Mouse (Mus musculus) telencephalon, adult 2 months (tissue): ENCODE data around the gene Umodl1.

Source experiments
- DNase-seq: peaks from one replicate; pipeline ENCODE4 v3.0.0-alpha.2; 2011; ENCODE audit warnings: low read depth, low spot score

Gene Umodl1

DNA sequence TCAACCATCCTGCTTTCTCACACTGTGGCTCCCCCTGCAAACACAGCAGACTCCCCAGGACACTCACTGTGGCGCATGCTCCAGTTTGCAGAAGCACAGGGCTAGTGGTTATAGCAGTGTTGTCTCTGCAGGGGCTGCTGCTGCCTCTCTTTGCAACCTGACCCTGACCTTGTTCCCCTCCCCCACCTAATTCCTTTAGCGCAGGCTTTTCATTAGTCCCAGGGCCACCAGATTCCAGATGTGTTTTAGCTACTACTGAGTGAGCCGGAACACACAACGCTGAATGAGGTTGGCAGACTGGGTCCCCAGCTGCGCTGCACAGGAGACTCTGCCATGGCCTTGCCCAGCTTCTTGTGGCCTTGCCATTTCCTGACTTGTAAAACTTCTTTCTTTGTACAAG is 46.5 kb downstream of the Umodl1 start:
- DNase-seq, result no peak

DNA sequence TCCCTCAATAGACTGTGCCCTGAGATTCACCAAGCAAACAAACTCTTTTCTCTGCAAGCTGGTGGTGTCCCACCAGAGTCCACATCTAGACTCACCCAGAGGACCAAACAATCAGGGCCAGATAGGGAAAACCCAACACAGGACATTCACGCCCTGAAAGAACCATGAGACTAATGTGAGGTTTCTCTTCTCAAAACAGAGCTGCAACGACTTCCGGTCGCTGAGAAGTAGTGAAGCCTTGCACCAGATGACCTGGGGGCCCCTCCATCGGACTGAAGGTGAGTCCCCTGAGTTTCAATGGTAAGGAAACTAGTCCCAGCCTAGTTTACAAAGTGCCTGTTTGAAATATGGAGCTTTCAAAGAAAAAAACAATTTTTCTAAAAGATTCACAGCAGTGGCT is 48.2 kb downstream of the Umodl1 start:
- DNase-seq, result no peak

- no peak for DNase-seq
These were observed 50.8 kb downstream of the Umodl1 start for GRCm38 (mm10) chr17:31005284-31005683.

DNA sequence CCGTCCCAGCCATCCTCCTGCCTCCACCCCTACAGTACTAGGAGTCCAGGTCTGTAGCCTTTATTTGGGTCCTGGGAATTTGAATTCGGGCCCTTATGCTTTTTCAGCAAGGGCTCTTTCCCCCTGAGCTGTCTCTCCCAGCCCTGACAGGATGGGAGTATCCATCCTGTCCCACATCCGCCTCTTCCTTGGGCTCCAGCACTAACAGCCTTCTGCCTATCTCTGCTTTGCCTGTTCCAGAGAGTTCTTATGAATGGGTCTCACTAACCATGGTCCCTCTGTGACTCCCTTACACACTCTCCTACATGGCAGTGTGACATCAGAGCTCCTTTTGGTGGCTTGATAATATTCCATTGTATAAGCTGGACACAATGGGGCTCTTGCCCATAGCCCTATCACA is 52.9 kb downstream of the Umodl1 start:
- no peak for DNase-seq

DNA sequence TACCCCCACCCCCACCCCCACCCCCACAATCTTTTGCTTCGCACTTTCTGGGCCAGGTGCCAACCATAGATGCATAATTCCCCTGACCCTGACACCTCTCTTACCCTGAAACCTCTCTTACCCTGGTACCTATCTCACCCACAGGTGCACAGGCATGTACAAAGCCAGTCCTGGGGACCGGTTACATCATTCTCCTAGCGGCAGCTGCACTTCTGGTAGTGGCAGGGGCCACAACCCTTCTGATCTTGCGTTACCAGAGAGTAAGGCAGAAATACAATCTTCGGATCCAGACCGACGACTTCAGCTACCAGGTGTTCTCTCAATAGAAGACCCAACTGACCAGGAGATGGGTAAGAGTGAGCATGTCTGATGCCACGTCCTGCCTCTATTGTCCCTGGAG is 54.0 kb downstream of the Umodl1 start:
- DNase-seq, result no peak

DNA sequence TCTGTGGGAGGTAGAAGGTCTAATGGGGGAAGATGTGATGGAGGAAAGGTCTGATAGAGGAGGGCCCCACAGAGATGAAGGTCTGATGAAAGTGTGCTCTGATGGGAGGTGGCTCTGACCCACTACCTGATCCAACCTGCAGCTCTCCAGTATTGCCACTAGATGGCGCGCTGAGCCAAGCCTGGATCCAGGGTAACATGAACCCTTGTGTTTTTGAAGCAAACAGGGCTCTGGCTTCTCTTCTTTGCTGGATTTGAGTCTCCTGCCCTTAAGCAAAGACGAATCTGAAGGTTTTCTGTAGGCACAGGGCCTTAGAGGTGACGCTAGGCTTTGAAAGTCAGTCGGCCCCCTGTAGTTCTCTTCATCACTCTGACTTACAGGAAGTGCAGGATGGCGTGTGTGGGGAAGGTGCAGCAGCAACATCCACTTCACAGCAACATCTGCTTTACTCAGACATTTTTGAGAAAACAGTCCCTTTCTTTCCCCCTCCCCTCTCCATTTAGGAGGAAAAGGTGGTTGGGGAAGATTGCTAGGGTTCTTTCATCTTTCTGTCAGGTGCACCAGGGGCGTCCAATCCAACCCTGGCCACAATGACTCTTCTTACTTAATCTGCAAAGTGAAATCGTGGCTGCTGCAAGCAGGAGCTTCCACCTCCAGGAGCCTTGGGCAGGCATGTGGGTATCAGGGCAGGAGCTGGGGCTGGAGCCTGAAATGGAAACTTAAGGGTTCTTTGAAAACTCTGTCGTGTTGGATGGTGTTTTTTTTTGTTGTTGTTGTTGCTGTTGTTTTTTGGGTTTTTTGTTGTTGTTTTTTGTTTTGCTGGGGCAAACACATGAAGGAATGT is 57.3 kb downstream of the Umodl1 start:
- no peak for DNase-seq

DNA sequence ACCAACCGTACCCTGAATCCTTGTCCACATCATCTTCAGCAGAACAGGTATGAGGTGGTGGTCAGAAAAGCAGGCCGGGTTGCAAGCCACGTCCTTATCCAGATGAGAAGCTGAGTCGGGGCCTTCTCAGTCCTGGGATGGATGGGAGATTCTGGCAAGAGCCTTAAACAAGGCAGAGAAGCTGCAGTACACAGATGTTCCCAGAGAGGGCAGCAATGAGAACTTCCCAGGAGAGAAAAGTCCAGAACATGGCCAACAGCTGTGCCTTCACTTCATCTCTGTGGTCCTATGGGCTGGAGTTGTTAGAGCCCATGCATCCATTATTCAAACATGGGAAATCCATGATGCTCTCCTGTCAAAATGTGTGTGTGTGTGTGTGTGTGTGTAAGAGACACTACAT is 63.8 kb downstream of the Umodl1 start:
- DNase-seq, result no peak

- no peak for DNase-seq
These were observed 65.1 kb downstream of the Umodl1 start for GRCm38 (mm10) chr17:31019505-31019904.

DNA sequence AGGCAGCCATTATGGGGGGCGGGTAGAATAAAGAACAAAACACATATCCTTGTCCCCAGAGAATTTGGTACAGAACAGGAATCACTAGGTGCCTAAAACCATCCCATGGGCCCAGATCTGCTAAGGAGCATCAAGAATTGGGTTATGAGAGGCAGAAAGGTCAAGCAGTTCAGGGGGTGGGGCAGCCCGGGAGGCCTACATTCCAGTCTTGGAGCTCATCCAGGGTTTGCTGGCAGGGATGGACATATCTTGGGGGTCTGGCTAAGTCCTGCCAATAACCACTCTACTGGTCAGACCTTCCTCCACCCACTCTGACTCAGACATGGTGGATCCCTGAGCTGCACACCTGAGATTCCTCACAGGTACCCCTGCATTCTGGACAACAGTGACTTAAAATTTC is 65.6 kb downstream of the Umodl1 start:
- no peak for DNase-seq

- no peak for DNase-seq
These were observed 66.8 kb downstream of the Umodl1 start for GRCm38 (mm10) chr17:31021276-31021675.

DNA sequence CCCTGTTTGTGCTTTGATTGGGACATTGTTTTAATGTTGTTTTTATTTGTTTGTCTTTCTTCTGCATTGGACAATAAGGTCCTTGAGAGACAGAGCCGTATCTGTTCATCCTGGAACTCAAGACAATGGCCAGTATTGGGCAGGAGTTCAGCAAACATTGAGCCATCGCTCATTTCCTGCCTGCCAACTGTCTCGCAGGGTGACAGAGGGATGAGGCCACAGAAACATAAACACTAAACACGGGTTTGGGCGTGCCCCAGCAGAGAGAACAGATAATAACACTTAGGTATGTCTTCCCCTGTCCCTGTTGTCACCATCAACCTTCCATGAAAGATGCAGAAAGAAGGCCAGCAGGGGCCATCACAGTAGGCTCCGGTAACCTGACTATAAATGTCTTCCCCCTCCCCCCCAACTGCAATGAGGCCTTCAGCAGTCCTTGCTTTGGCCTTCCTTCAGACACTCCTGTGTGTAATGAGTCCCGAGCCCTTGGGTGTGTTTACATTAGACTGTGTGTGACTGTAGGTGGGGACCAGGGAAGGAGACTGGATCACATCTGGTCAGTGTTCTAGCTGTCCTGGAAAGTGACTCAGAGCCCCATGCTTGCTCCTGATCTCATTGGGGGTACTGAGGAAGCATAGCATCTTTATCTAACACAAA is 69.8 kb downstream of the Umodl1 start:
- DNase-seq, result no peak

DNA sequence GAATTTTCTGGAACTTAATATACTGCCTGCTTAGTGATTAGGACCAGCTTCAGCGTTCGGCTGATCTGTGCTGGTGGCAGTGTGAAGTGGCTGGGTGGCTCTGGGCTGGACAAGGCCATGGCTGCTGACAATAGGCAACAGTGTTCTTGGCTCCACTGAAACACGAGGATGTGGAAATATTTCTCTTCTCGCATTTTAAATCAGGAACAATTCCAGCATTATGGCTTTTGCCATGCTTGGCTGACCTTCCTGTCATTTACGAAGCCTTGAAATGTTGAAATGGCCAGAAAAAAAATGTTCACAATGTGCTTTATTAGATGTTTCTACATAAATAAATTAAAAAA is 70.3 kb downstream of the Umodl1 start:
- no peak for DNase-seq

DNA sequence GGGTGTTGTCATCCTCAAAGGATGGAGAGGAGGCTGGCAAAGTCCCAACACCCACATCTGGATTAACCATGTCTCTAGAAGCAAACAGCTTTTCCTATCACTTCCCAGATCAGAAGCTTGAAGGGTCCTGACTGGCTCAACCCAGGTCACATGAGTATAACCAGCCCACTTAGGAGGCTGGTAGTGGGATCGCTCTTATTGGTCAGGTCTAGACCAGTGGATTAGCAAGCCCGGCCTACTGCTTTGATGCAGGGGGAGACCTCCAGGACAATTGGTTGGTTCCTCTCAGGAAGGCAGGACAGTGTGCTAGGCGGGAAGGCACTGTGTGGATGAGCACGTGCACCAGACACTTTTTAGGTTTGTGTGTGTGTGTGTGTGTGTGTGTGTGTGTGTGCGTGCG is 72.5 kb downstream of the Umodl1 start:
- no peak for DNase-seq

GRCm38 (mm10) chr17:31027723-31028122 is 73.3 kb downstream of the Umodl1 start:
- peak; percentile 61 for DNase-seq

- DNase-seq, result no peak
These were observed 74.5 kb downstream of the Umodl1 start for GRCm38 (mm10) chr17:31028821-31029370.

DNA sequence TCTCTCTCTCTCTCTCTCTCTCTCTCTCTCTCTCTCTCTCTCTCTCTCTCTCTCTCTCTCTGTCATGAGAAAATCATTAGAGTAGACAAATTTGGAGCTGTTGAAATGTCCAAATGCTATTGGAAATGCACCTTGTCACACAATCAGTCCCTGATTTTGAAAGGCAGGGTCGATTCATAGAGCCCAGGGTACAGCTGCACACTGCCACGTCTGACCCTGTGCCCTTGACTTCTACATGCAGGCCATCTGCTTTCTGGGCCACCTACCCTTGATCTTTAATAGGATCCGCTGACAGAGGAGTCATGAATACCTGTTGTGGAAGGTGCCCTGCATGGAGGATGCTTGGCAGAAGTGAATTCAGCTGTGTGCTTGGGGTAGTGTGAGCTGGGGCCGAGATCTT is 75.0 kb downstream of the Umodl1 start:
- no peak for DNase-seq

DNA sequence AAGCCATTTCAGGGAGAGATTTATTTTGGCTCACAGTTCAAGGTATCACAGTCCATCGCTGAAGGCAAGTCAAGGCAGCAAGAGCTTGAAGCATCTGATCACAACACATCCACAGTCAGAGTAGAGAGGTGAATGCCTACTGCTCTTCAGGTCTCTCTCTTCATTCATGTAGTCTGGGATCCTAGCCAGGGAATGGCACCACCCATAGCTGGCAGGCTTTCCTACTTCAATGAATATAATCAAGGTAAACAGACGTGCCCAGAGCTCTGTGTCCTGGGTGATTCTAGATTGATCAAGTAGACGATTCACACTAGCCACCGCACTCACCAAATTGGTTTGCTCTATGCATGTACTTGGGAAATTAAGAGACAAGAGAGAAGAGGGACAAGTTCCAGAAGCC is 77.9 kb downstream of the Umodl1 start:
- DNase-seq, result no peak

DNA sequence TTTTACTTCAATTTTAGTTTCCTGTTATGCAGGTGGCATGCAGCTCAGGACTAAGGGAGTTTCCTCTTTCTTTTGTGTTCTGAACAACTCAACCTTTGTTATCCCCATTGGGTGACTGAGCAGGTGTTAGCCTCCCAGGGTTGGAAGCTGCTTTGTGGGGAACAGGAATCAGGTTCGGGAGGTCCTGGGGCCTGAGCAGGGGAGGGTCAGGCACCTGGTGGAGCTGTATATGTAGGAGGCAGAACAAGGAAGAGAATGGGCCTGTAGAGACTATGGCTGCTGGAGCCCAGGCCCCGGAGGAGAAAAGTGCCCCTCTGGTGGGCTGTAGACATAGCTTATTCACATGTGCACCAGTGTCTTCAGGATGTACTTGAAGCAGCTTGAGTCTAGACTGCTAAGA is 78.8 kb downstream of the Umodl1 start:
- DNase-seq, result no peak

- no peak for DNase-seq
These were observed 79.7 kb downstream of the Umodl1 start for GRCm38 (mm10) chr17:31034165-31034564.

DNA sequence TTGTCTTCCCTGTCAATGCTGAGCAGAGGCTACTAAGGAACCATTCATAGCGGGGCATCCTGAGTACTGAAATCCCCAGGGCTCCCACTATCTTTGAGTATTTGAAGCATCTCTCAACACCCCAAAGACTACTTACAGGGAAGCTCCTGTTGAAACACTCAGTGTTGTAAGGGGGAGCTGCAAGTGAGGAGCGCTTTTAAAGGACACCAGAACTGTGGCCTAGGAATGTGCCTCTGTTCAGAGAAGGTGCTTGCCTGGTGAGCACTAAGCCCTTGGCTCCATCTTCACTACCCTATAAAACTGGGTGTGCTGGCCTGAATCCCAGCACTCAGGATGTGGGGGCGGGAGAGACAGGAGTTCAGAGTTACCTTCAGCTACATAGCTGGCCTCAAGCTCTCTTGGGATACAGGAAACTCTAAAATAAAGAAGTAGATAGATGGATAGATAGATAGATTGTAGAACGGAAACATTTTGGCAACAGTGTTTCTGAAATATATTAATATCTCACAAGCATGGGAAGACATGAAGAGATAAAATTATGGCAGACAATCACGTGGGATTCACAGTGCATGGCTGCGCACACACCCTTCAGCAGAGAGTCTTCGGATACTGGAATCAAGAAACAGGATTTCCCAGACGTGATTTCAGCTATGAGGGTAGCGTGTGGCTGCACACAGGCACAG is 80.4 kb downstream of the Umodl1 start:
- DNase-seq, result no peak

DNA sequence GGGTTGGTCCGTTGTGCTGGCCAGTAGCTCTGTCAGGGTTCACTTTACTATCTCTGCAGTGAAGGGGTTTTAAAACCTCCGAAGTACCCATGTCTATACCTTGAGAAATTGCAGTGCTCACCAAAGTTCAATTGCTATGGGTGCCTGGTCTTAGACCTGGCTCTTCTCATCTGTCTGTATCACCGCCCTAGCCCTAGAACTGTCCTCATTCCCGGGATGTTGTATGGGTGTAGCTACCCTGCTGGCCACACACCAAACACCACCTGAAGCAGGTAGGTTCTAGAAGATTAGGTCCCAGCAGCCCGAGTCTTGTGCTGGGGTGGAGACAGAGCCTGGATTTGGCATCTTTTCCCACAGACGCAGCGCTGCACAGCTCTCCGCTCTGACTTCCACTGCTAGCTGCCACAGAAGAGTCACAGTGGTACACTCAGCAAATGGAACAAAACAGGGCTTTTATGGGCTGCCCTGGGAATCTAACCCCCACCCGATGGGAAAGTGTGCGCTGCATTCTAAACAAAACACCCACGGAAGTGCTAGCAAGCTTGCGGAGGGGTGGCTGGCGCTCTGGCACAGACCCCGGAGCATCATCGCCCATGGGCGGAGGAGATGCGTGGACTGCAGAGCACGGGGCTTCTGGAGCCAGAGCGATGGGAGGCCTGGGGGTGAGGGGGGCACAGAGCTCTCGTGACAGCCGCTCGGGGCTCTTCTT is 81.9 kb downstream of the Umodl1 start:
- DNase-seq, result peak; percentile 76

- no peak for DNase-seq
These were observed 82.9 kb downstream of the Umodl1 start for GRCm38 (mm10) chr17:31037331-31037730.
